Mouse (Mus musculus) embryonic facial prominence, embryonic 11.5 days (tissue): ENCODE results near the gene Lmtk2. TPM values are rescaled to one million over a fixed set of nuclear protein-coding genes. Genes with fewer than 3 reads are reported as not detected.

Experiments
- ATAC-seq: fragments of 200-750 bp; cut with Nextera tagmentation; replicated peaks from 2 replicates; pipeline ENCODE4 v1.8.0; 2017; ENCODE audit warnings: low read depth; ENCODE audit not compliant: insufficient number of reproducible peaks, low FRiP score, low TSS enrichment
- DNase-seq: peaks from one replicate; pipeline ENCODE4 v3.0.0-alpha.2; 2015; ENCODE audit warnings: low spot score
- H3K27ac ChIP-seq: fragments of 300-500 bp; sonication (generic); replicated peaks from 2 replicates; pipeline ENCODE4 v1.5.1; 2014; ENCODE audit warnings: mild to moderate bottlenecking, low read depth, low read length, control low read depth
- H3K27me3 ChIP-seq: fragments of 300-500 bp; sonication (generic); 2 replicates; pipeline ENCODE4 v1.6.1; 2014; ENCODE audit warnings: mild to moderate bottlenecking, low read length, moderate library complexity, mixed read lengths; ENCODE audit not compliant: control insufficient read depth, insufficient read depth
- H3K36me3 ChIP-seq: fragments of 300-500 bp; sonication (generic); replicated peaks from 2 replicates; pipeline ENCODE4 v1.6.1; 2014; ENCODE audit warnings: low read depth, mild to moderate bottlenecking, low read length, moderate library complexity, mixed read lengths; ENCODE audit not compliant: control insufficient read depth, insufficient read depth
- H3K4me1 ChIP-seq: fragments of 300-500 bp; sonication (generic); 2 replicates; pipeline ENCODE4 v1.6.1; 2014; ENCODE audit warnings: low read length, mixed read lengths; ENCODE audit not compliant: control insufficient read depth, insufficient read depth
- H3K4me2 ChIP-seq: fragments of 300-500 bp; sonication (generic); 2 replicates; pipeline ENCODE4 v1.6.1; 2014; ENCODE audit warnings: low read depth, mild to moderate bottlenecking, control low read depth, low read length, moderate library complexity
- H3K4me3 ChIP-seq: fragments of 300-500 bp; sonication (generic); 2 replicates; pipeline ENCODE4 v1.5.1; 2014; ENCODE audit warnings: low read depth, low read length, control low read depth
- H3K9ac ChIP-seq: fragments of 300-500 bp; sonication (generic); replicated peaks from 2 replicates; pipeline ENCODE4 v1.6.1; 2014; ENCODE audit warnings: mild to moderate bottlenecking, control low read depth, low read length
- H3K9me3 ChIP-seq: fragments of 300-500 bp; sonication (generic); replicated peaks from 2 replicates; pipeline ENCODE4 v1.6.1; 2016; ENCODE audit warnings: mild to moderate bottlenecking, low read length, inconsistent platforms, mixed read lengths; ENCODE audit not compliant: control insufficient read depth
- WGBS: fragments of 180-500 bp; shearing (Covaris S2); extraction: QIAGEN DNeasy Blood & Tissue Kit; methylation state at CpG from one replicate; pipeline ENCODE4 v1.1.7; 2014; 5-methylcytosine and 5-hydroxymethylcytosine counted together
- polyA plus RNA-seq: library from polyadenylated mRNA; unstranded; fragments of >200 nt; fragmentation: Nextera tagmentation; extraction: Ambion mirVana; gene quantifications from 2 replicates; pipeline ENCODE4 v1.2.1, GENCODE M21; 2014

The Lmtk2 gene
- polyA plus RNA-seq, 1 experiment from 2014 or later, result 3.7 TPM

DNA sequence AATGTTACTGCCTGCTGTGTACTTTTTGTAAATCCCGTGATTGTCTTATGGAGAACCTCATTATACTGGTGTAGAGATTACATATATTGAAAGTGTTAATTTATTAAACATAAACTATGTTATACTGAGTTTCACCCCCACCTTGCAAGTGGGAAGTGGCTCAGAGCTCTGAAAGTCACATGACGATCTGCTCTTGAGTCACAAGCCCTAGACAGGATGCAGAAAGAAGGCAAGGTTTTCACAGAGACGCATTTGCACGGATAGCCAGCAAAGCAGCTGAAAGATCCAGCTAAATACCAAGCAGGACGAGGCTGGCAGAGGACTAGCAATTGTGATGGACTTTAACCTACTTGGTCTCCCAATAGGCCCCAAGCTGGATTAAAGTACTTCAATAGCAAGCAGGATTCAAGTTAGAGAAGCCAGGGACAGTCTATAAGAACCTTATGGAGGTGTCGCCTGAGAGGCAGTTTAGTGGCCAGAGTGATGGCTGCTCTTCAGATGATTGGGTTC is 4.7 kb upstream of the Lmtk2 start:
- ATAC-seq, result no peak
- WGBS, result 80% methylated on average over 6 of the region's 6 CpGs
- H3K9ac ChIP-seq, result no peak overlapping the region
- H3K27me3 ChIP-seq, result no peaks in the 10 kb centered on the region
- H3K4me2 ChIP-seq, result no peak overlapping the region
- H3K4me3 ChIP-seq, result no peak overlapping the region
- H3K4me1 ChIP-seq, result no peaks in the 10 kb centered on the region
- no peaks in the 10 kb centered on the region for H3K36me3 ChIP-seq
- DNase-seq, result no peak
- H3K9me3 ChIP-seq, result no peaks in the 10 kb centered on the region
- no peak overlapping the region for H3K27ac ChIP-seq

DNA sequence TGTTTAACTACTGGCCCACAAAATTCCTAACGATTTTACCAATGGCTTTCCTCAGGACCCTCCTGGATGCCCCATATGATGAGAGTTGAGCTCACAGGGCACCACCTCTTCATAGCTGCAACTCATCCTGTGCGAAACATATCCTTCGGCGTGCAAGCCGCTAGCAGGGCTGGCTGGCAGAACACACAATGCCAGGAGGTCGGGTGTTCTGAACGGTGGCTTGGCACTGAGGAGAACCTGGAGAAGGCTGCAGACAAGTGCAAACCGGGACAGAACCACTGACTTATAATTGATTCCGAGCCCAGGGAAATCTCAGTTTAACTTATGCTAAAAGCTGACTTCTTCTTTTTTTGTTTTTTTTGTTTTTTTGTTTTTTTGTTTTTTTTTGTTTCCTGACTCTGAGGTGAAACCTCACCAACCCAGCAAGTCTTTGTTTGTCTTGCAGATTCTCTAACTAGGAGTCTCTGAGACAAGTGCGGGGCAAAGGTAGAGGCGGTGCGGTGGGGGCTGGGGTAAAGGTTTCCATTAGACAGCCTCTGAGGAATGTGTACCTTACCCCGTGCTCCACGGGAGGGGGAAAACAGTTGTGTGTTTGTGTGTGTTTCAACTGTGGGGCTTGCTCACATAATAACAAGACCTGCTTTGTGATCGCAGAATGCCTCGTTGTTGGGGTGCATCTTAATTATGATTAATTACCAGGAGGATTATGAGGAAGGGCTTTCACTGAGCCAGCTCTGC is 2.2 kb upstream of the Lmtk2 start:
- H3K9me3 ChIP-seq, result no peaks in the 10 kb centered on the region
- 51% methylated on average over 16 of the region's 16 CpGs for WGBS
- H3K4me3 ChIP-seq, result no peak overlapping the region
- no peak overlapping the region for H3K4me2 ChIP-seq
- no peaks in the 10 kb centered on the region for H3K36me3 ChIP-seq
- ATAC-seq (no peak), DNase-seq (no peak)
- no peaks in the 10 kb centered on the region for H3K4me1 ChIP-seq
- H3K9ac ChIP-seq, result no peak overlapping the region
- no peak overlapping the region for H3K27ac ChIP-seq
- H3K27me3 ChIP-seq, result no peaks in the 10 kb centered on the region

DNA sequence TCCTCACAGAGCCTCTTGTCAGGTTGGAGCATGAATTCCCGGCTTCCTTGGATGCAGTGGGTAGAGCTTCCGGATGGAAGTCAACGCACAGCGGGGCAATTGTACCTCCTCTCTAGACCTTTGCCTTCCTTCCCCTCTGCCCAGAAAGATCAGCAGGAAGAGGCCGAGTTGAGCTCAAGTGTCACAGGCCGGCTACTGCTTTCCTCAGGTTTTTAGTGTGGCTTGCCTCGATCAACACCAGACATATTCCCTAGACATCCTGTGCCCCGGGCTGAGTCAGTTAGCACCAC is 1.7 kb upstream of the Lmtk2 start:
- 22% methylated on average over 8 of the region's 8 CpGs for WGBS
- peak; percentile 7 for DNase-seq
- Histone ChIP-seq H3K4me1 (no peaks in the 10 kb centered on the region), H3K9me3 (no peaks in the 10 kb centered on the region), H3K4me3 (no peak overlapping the region), H3K4me2 (no peak overlapping the region), H3K27me3 (no peaks in the 10 kb centered on the region), H3K27ac (no peak overlapping the region), H3K36me3 (no peaks in the 10 kb centered on the region), H3K9ac (no peak overlapping the region)
- no peak for ATAC-seq

DNA sequence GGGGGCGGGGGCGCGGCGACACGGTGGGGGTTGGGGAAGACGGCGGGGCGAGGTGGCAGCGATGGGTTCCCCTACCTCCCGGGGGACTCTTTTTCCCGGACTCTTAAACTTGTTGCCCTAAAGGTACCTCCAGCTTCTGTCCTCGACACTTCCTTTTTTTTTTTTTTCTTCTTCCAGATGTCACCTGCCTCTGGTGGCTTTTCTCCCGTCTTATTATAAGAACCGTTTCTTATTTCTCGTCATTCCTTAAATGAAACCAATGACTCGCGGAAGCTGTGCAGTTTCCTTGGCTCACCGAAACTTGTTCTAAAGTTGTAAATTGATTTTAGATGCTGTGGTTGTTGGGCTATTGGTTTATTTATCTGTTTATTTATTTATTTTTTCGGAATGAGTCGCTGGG is 712 bp downstream of the Lmtk2 start:
- H3K9ac ChIP-seq, result peak overlapping the region; percentile 85
- peak overlapping the region; percentile 77 for H3K4me2 ChIP-seq
- H3K36me3 ChIP-seq, result no peaks in the 10 kb centered on the region
- ATAC-seq, result no peak
- no peaks in the 10 kb centered on the region for H3K9me3 ChIP-seq
- no peaks in the 10 kb centered on the region for H3K27me3 ChIP-seq
- H3K27ac ChIP-seq, result no peak overlapping the region
- peak; percentile 11 for DNase-seq
- H3K4me1 ChIP-seq, result no peaks in the 10 kb centered on the region
- peak overlapping the region; percentile 90 for H3K4me3 ChIP-seq
- 2% methylated on average over 18 of the region's 20 CpGs for WGBS

DNA sequence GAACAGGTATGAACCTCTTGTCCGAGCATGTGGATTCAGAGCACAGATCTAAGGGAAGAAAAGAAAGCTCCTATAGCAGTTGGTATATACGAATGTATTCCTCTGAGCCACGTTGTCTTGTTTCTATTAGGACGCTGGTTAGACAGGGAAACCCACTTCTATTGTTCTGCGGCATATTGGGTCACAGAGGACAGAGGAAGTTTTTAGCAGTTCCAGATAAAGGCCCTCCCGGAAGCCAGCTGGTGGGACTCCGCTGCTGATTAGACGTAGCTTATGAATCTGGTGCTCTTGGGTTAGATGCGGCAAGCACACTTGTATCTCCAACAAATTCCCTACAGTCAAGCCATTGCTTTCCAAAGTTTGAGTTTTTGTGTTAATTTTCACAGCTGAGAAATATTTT is 4.8 kb downstream of the Lmtk2 start:
- Histone ChIP-seq H3K27ac (no peak overlapping the region), H3K4me2 (no peak overlapping the region), H3K9me3 (no peaks in the 10 kb centered on the region), H3K4me3 (no peak overlapping the region), H3K4me1 (no peaks in the 10 kb centered on the region), H3K27me3 (no peaks in the 10 kb centered on the region), H3K9ac (no peak overlapping the region), H3K36me3 (no peaks in the 10 kb centered on the region)
- DNase-seq (no peak), ATAC-seq (no peak)
- WGBS, result 79% methylated on average over 9 of the region's 9 CpGs

DNA sequence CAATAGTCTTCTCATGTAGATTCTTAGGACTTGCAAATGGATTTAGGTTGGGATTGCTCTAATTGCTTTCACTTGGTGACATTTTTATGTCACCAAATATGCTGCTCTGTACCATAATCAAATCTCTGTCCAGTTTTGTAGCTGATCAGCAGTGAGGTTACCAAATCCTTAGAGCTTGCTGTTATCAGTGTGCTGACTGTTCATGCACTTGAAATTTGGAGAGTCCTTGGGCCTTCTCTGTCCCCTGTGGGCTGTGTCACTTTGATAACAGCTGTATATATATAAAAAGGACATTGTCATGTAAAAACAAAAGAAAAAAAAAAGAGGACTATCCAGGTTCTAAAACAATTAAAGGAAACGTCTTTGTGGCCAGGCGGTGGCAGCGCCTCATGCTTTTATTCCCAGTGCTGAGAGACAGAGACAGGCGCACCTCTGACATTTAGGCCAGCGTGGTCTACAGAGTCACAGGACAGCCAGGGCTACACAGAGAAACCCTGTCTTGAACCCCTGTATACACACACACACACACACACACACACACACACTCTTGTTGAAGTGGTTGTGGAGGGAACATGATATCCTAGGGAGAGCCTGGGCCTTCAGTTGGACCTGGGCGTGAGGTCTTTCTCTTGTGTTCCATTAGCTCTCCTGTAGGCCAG is 5.4 kb downstream of the Lmtk2 start:
- Histone ChIP-seq H3K27ac (no peak overlapping the region), H3K36me3 (no peaks in the 10 kb centered on the region), H3K4me1 (no peaks in the 10 kb centered on the region), H3K27me3 (no peaks in the 10 kb centered on the region), H3K9ac (no peak overlapping the region), H3K4me2 (no peak overlapping the region), H3K4me3 (no peak overlapping the region), H3K9me3 (no peaks in the 10 kb centered on the region)
- WGBS, result 81% methylated on average over 6 of the region's 6 CpGs
- DNase-seq (no peak), ATAC-seq (no peak)

DNA sequence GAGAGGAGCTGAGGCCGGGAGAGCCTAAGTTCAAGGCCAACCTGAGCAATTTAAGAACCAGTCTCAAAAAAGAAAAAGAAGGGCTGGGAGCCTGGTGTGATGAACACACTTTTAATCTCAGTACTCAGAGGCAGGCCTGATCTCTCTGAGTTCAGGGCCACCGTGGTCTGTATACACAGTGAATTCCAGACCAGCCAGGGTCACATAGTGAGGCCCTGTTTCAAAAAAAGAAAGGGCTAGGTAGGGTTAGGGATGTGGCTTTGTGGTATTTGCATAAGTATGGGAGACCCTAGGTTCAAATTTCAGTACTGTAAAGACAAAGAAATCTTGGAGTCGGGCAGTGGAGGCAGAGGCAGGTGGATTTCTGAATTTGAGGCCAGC is 5.9 kb downstream of the Lmtk2 start:
- H3K4me3 ChIP-seq, result no peak overlapping the region
- WGBS, result 76% methylated on average over 3 of the region's 3 CpGs
- DNase-seq, result no peak
- H3K36me3 ChIP-seq, result no peaks in the 10 kb centered on the region
- H3K27me3 ChIP-seq, result no peaks in the 10 kb centered on the region
- no peak overlapping the region for H3K9ac ChIP-seq
- H3K4me1 ChIP-seq, result no peaks in the 10 kb centered on the region
- no peak for ATAC-seq
- no peak overlapping the region for H3K27ac ChIP-seq
- no peaks in the 10 kb centered on the region for H3K9me3 ChIP-seq
- no peak overlapping the region for H3K4me2 ChIP-seq

DNA sequence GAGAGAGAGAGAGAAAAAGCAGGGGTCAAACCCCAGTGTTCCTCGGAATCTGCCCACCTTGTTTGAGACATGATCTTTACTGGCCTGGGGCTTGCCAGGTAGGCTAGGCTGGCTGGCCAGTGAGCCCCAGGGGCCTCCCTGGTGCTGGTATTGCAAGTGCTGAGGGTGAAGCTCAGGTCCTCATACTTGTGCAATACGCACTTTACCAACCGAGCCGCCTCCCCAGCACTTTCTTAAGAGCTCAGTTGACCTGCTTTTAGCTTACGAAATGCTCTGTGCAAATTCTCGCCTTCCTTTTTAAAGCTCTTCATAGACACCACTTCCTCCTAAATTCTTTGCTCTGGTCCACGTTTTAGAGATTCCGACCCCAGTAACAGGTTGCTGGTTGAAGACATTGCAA is 9.0 kb downstream of the Lmtk2 start:
- DNase-seq (no peak), ATAC-seq (no peak)
- Histone ChIP-seq H3K4me2 (no peak overlapping the region), H3K4me3 (no peak overlapping the region), H3K9ac (no peak overlapping the region), H3K27ac (no peak overlapping the region), H3K36me3 (no peaks in the 10 kb centered on the region), H3K4me1 (no peaks in the 10 kb centered on the region), H3K27me3 (no peaks in the 10 kb centered on the region), H3K9me3 (no peaks in the 10 kb centered on the region)
- WGBS, result 89% methylated on average over 8 of the region's 8 CpGs
